ENCODE assay signal across 15 mouse cellular contexts in genomic region chr6:117375989-117376388, GRCm38 (mm10).
DNase-seq lines count a peak whose midpoint lies in the region; ATAC-seq and TF ChIP-seq lines count a peak whose summit lies in the region.
"Had no signal": no experiment of that assay in that cellular context is flagged by ENCODE, and none has a peak within 500 bp of the region (broad histone marks: within the 10 kb centered on the region; RNA-seq: fewer than 3 reads in every experiment).

No protein-coding gene starts in this region.

- no peak for ATAC-seq in liver, embryonic 14.5 days (ENCODE audit: insufficient read depth)
- ATAC-seq in liver, embryonic 11.5 days (replicated peaks; ENCODE audit: low FRiP score) = no peak
- ATAC-seq: midbrain, embryonic 16.5 days had no signal

- no peak overlapping the region for H3K27ac ChIP-seq in heart, adult 2 months
- H3K27ac ChIP-seq in liver, embryonic 14.5 days = no peak overlapping the region
- no peak overlapping the region for H3K27ac ChIP-seq in liver, embryonic 11.5 days (ENCODE audit: low read depth, low read length)
- H3K27ac ChIP-seq in bone marrow macrophage, adult 2 months (ENCODE audit: insufficient read depth, low read depth, low read length) = no peak overlapping the region
- H3K27ac ChIP-seq: embryonic facial prominence, embryonic 10.5 days; heart, embryonic 10.5 days; neural tube, embryonic 13.5 days had no signal

- intact Hi-C loops in heart, adult 2 months (cut with DNase I) = no loop called here
- intact Hi-C loops in heart, postnatal 36 days (cut with DNase I) = no loop called here

- DNase-seq in heart, adult 2 months = no peak
- no peak for DNase-seq in heart, postnatal 36 days
- DNase-seq in liver, embryonic 14.5 days (ENCODE audit: low read depth in 3 of 3, low spot score in 3 of 3) = no peak
- DNase-seq in liver, embryonic 11.5 days (ENCODE audit: low spot score) = no peak
- DNase-seq in frontal cortex, adult 2 months (ENCODE audit: extremely low spot score in 1 of 2, low spot score in 1 of 2) = no peak
- no peak for DNase-seq in left cerebral cortex, adult 11 months (ENCODE audit: low spot score)
- DNase-seq: adrenal gland, adult 2 months; kidney, adult 18-20 months; spleen, adult 18-20 months had no signal

- TF ChIP-seq CTCF in heart, adult 2 months (IDR thresholded peaks at IDR 0.05) = peak; percentile 52
- peak; percentile 51 for TF ChIP-seq CTCF in liver, embryonic 14.5 days (IDR thresholded peaks at IDR 0.05; ENCODE audit: low read depth)
- peak; percentile 25; the same call in 1 of the 2 replicates for TF ChIP-seq CTCF in E14TG2a.4 (conservative IDR thresholded peaks at IDR 0.05; ENCODE audit: low read length)
- peak; percentile 28; the same call in 1 of the 2 replicates for TF ChIP-seq CTCF in bone marrow macrophage, adult 2 months (IDR thresholded peaks at IDR 0.05; ENCODE audit: low read depth, low read length)

- H3K9ac ChIP-seq in heart, adult 2 months (ENCODE audit: low read depth, low read length) = no peak overlapping the region
- no peak overlapping the region for H3K9ac ChIP-seq in liver, embryonic 14.5 days (replicated peaks)
- no peak overlapping the region for H3K9ac ChIP-seq in liver, embryonic 11.5 days (ENCODE audit: low read depth, low read length)
- H3K9ac ChIP-seq: neural tube, embryonic 13.5 days had no signal

- no peak overlapping the region for H3K4me3 ChIP-seq in heart, adult 2 months
- no peak overlapping the region for H3K4me3 ChIP-seq in liver, embryonic 14.5 days (ENCODE audit: insufficient read depth in 1 of 2, low read depth in 2 of 2, low read length in 2 of 2)
- H3K4me3 ChIP-seq in liver, embryonic 11.5 days (ENCODE audit: low read depth, low read length) = no peak overlapping the region
- H3K4me3 ChIP-seq in E14TG2a.4 (replicated peaks; ENCODE audit: low read length) = no peak overlapping the region
- H3K4me3 ChIP-seq in bone marrow macrophage, adult 2 months (ENCODE audit: insufficient read depth, low read length) = no peak overlapping the region
- H3K4me3 ChIP-seq: embryonic facial prominence, embryonic 10.5 days; heart, embryonic 10.5 days; neural tube, embryonic 13.5 days had no signal

- TF ChIP-seq POLR2A in heart, adult 2 months (IDR thresholded peaks at IDR 0.05; ENCODE audit: insufficient read depth, low read depth, low read length) = no peak
- TF ChIP-seq POLR2A in bone marrow macrophage, adult 2 months (IDR thresholded peaks at IDR 0.05; ENCODE audit: borderline replicate concordance, low read depth, low read length) = no peak

- no peaks in the 10 kb centered on the region for H3K36me3 ChIP-seq in heart, adult 2 months (ENCODE audit: control insufficient read depth, insufficient read depth, low read length)
- H3K36me3 ChIP-seq in liver, embryonic 14.5 days (replicated peaks; ENCODE audit: control insufficient read depth, insufficient read depth, low read depth) = no peaks in the 10 kb centered on the region
- no peaks in the 10 kb centered on the region for H3K36me3 ChIP-seq in liver, embryonic 11.5 days (ENCODE audit: control insufficient read depth, insufficient read depth, low read length)
- no peaks in the 10 kb centered on the region for H3K36me3 ChIP-seq in E14TG2a.4 (ENCODE audit: insufficient read depth, low read length)
- H3K36me3 ChIP-seq: embryonic facial prominence, embryonic 10.5 days; heart, embryonic 10.5 days; neural tube, embryonic 13.5 days had no signal

- peaks cover 3% of the 10 kb centered on the region for H3K9me3 ChIP-seq in liver, embryonic 14.5 days (ENCODE audit: control insufficient read depth, low read length)
- H3K9me3 ChIP-seq in liver, embryonic 11.5 days (ENCODE audit: control insufficient read depth, low read length) = peaks cover 4% of the 10 kb centered on the region; the same call in 1 of the 2 replicates
- H3K9me3 ChIP-seq in E14TG2a.4 (ENCODE audit: low read length) = peaks cover 12% of the 10 kb centered on the region
- H3K9me3 ChIP-seq: heart, embryonic 10.5 days had no signal

- H3K4me2 ChIP-seq in liver, embryonic 14.5 days (ENCODE audit: low read depth) = no peak overlapping the region
- no peak overlapping the region for H3K4me2 ChIP-seq in liver, embryonic 11.5 days
- H3K4me2 ChIP-seq: neural tube, embryonic 13.5 days had no signal

- no peak for TF ChIP-seq EP300 in heart, adult 2 months (IDR thresholded peaks at IDR 0.05; ENCODE audit: insufficient read depth, low read depth, low read length)
- no peak for TF ChIP-seq EP300 in liver, embryonic 14.5 days (IDR thresholded peaks at IDR 0.05; ENCODE audit: low read depth)

- H3K4me1 ChIP-seq in heart, adult 2 months (ENCODE audit: control insufficient read depth, insufficient read depth, low read length) = no peaks in the 10 kb centered on the region; the same call in none of the 2 replicates
- no peaks in the 10 kb centered on the region for H3K4me1 ChIP-seq in liver, embryonic 14.5 days (replicated peaks; ENCODE audit: control insufficient read depth in 2 of 2, insufficient read depth in 2 of 2, low read length in 1 of 2)
- H3K4me1 ChIP-seq in liver, embryonic 11.5 days (replicated peaks; ENCODE audit: control insufficient read depth, insufficient read depth, low read length) = no peaks in the 10 kb centered on the region
- H3K4me1 ChIP-seq in E14TG2a.4 (replicated peaks; ENCODE audit: low read depth, low read length) = no peaks in the 10 kb centered on the region
- peaks cover 3% of the 10 kb centered on the region for H3K4me1 ChIP-seq in bone marrow macrophage, adult 2 months (ENCODE audit: control insufficient read depth, insufficient read depth, low read length)
- H3K4me1 ChIP-seq: neural tube, embryonic 13.5 days had no signal

- WGBS in heart, adult 2 months = 94% methylated on average over 5 of the region's 5 CpGs
- WGBS in liver, embryonic 14.5 days (ENCODE audit: insufficient replicate concordance) = 62% methylated on average over 5 of the region's 5 CpGs
- WGBS in liver, embryonic 11.5 days = 87% methylated on average over 5 of the region's 5 CpGs

- H3K27me3 ChIP-seq in heart, adult 2 months (ENCODE audit: control insufficient read depth, insufficient read depth, low read length) = no peaks in the 10 kb centered on the region
- H3K27me3 ChIP-seq in liver, embryonic 14.5 days (ENCODE audit: control insufficient read depth, insufficient read depth, low read length) = no peaks in the 10 kb centered on the region
- H3K27me3 ChIP-seq in liver, embryonic 11.5 days (replicated peaks; ENCODE audit: control insufficient read depth, insufficient read depth, low read length) = no peaks in the 10 kb centered on the region
- H3K27me3 ChIP-seq in E14TG2a.4 (ENCODE audit: insufficient read depth, low read length) = no peaks in the 10 kb centered on the region
- H3K27me3 ChIP-seq: neural tube, embryonic 13.5 days had no signal

- no peaks in the 10 kb centered on the region for H3K79me2 ChIP-seq in heart, adult 2 months (replicated peaks; ENCODE audit: control insufficient read depth, insufficient read depth, low read length)
